Mouse (Mus musculus): ENCODE measurements around the gene Nhs. TPM values are rescaled to one million over a fixed set of nuclear protein-coding genes. Genes with fewer than 3 reads are reported as not detected.

Gene Nhs
- total RNA-seq, 2 experiments from 2014 or later: 0.38 to 0.42 TPM

- intact Hi-C loops (cut with DNase I): no loop called here
- DNase-seq: no peak
Measured at GRCm38 (mm10) chrX:161853626-161854312, 305.8 kb downstream of the Nhs start.

- intact Hi-C loops (cut with DNase I): loop anchor here (1.0 kb wide), 1 partner anchor 427 kb away; no protein-coding TSS in a partner anchor
- peak; percentile 1 to 12 for DNase-seq
Measured at GRCm38 (mm10) chrX:161826186-161826585, 333.3 kb downstream of the Nhs start.

- intact Hi-C loops (cut with DNase I): loop anchor here (1.0 to 2.0 kb wide), 2 partner anchors 35 to 389 kb away; no protein-coding TSS in a partner anchor
- DNase-seq: peak in 1 of 2 experiments; percentile 10
Measured at GRCm38 (mm10) chrX:161790182-161790581, 369.3 kb downstream of the Nhs start.

Measured in heart, postnatal 36 days (tissue).